Mouse (Mus musculus): ENCODE results near the gene Gcn1l1.

The Gcn1l1 gene

GRCm38 (mm10) chr5:115611566-115611965, 46.5 kb downstream of the Gcn1l1 start:
- DNase-seq (ENCODE audit: low spot score in 2 of 2), result no peak

- peak in 1 of 2 experiments; percentile 15 for DNase-seq (ENCODE audit: low spot score in 2 of 2)
These were observed 48.3 kb downstream of the Gcn1l1 start for GRCm38 (mm10) chr5:115613332-115613731.

- DNase-seq (ENCODE audit: low spot score in 2 of 2), result no peak
These were observed 49.9 kb downstream of the Gcn1l1 start for GRCm38 (mm10) chr5:115614948-115615347.

GRCm38 (mm10) chr5:115619690-115620089, 54.6 kb downstream of the Gcn1l1 start:
- no peak for DNase-seq (ENCODE audit: low spot score in 2 of 2)

- DNase-seq (ENCODE audit: low spot score in 2 of 2), result no peak
These were observed 57.6 kb downstream of the Gcn1l1 start for GRCm38 (mm10) chr5:115622686-115623085.

GRCm38 (mm10) chr5:115623694-115624440, 58.8 kb downstream of the Gcn1l1 start:
- peak; percentile 36 to 44 for DNase-seq (ENCODE audit: low spot score in 2 of 2)

- DNase-seq (ENCODE audit: low spot score in 2 of 2), result no peak
These were observed 61.3 kb downstream of the Gcn1l1 start for GRCm38 (mm10) chr5:115626237-115626886.

- DNase-seq (ENCODE audit: low spot score in 2 of 2), result no peak
These were observed 63.0 kb downstream of the Gcn1l1 start for GRCm38 (mm10) chr5:115628083-115628482.

- no peak for DNase-seq (ENCODE audit: low spot score in 2 of 2)
These were observed 64.6 kb downstream of the Gcn1l1 start for GRCm38 (mm10) chr5:115629672-115630071.

- DNase-seq (ENCODE audit: low spot score in 2 of 2), result no peak
These were observed 65.2 kb downstream of the Gcn1l1 start for GRCm38 (mm10) chr5:115630291-115630690.

GRCm38 (mm10) chr5:115631505-115632357, 66.7 kb downstream of the Gcn1l1 start, which contains the start of gene Rab35:
Rab35 (plus strand) TSS chr5:115631908.
- peak; percentile 85 to 94 for DNase-seq (ENCODE audit: low spot score in 2 of 2)

GRCm38 (mm10) chr5:115632358-115632714, 67.3 kb downstream of the Gcn1l1 start:
- DNase-seq (ENCODE audit: low spot score in 2 of 2), result no peak

- DNase-seq (ENCODE audit: low spot score in 2 of 2), result no peak
These were observed 68.0 kb downstream of the Gcn1l1 start for GRCm38 (mm10) chr5:115633060-115633459.

- DNase-seq (ENCODE audit: low spot score in 2 of 2), result no peak
These were observed 69.0 kb downstream of the Gcn1l1 start for GRCm38 (mm10) chr5:115634046-115634445.

GRCm38 (mm10) chr5:115635536-115635935, 70.5 kb downstream of the Gcn1l1 start:
- DNase-seq (ENCODE audit: low spot score in 2 of 2), result no peak

- no peak for DNase-seq (ENCODE audit: low spot score in 2 of 2)
These were observed 79.1 kb downstream of the Gcn1l1 start for GRCm38 (mm10) chr5:115644192-115644591.

GRCm38 (mm10) chr5:115648876-115649275, 83.8 kb downstream of the Gcn1l1 start:
- DNase-seq (ENCODE audit: low spot score in 2 of 2), result no peak

- no peak for DNase-seq (ENCODE audit: low spot score in 2 of 2)
These were observed 84.6 kb downstream of the Gcn1l1 start for GRCm38 (mm10) chr5:115649699-115650098.

GRCm38 (mm10) chr5:115650885-115651284, 85.8 kb downstream of the Gcn1l1 start:
- no peak for DNase-seq (ENCODE audit: low spot score in 2 of 2)

GRCm38 (mm10) chr5:115651821-115652220, 86.8 kb downstream of the Gcn1l1 start:
- no peak for DNase-seq (ENCODE audit: low spot score in 2 of 2)

- peak; percentile 100 for DNase-seq (ENCODE audit: low spot score in 2 of 2)
These were observed 87.9 kb downstream of the Gcn1l1 start for GRCm38 (mm10) chr5:115652681-115653575.

Data from frontal cortex, postnatal 36 days (tissue).